Mouse (Mus musculus) brain, embryonic 14.5 days (tissue): ENCODE results near the gene Dcaf11. TPM values are rescaled to one million over a fixed set of nuclear protein-coding genes. Genes with fewer than 3 reads are reported as not detected.
A peak's percentile ranks its signal among the peaks of the same experiment; 100 is the strongest.

Experiments
- DNase-seq: peaks from one replicate; pipeline ENCODE4 v3.0.0-alpha.2; 2011; ENCODE audit warnings: low read depth
- CTCF ChIP-seq: fragments of 200-500 bp; IDR thresholded peaks from 2 replicates; pipeline ENCODE4 v1.5.1; 2012; ENCODE audit warnings: inconsistent platforms, mild to moderate bottlenecking, moderate library complexity, borderline replicate concordance; ENCODE audit not compliant: insufficient read depth, insufficient read length; ENCODE audit errors: extremely low read depth
- POLR2A ChIP-seq: fragments of 200-500 bp; IDR thresholded peaks from 2 replicates; pipeline ENCODE4 v1.6.1; 2012; ENCODE audit warnings: mild to moderate bottlenecking, inconsistent platforms, borderline replicate concordance; ENCODE audit not compliant: poor library complexity, insufficient read depth, insufficient read length, severe bottlenecking; ENCODE audit errors: extremely low read depth
- polyA plus RNA-seq: library from polyadenylated mRNA; depleted of rRNA; stranded (reverse); fragments of >200 nt; gene quantifications from 2 replicates; pipeline ENCODE4 v1.2.3, GENCODE M21; 2012

The Dcaf11 gene
- polyA plus RNA-seq, 1 experiment = 112 TPM

GRCm38 (mm10) chr14:55527940-55528339 lies 31.9 kb upstream of the Dcaf11 start:
- peak; percentile 65 for DNase-seq
- TF ChIP-seq POLR2A = no peak
- TF ChIP-seq CTCF = peak; percentile 48; the same call in 1 of the 2 replicates

GRCm38 (mm10) chr14:55536116-55536745 lies 23.6 kb upstream of the Dcaf11 start:
- TF ChIP-seq CTCF = peak; percentile 72
- TF ChIP-seq POLR2A = no peak
- peak; percentile 37 for DNase-seq

DNA sequence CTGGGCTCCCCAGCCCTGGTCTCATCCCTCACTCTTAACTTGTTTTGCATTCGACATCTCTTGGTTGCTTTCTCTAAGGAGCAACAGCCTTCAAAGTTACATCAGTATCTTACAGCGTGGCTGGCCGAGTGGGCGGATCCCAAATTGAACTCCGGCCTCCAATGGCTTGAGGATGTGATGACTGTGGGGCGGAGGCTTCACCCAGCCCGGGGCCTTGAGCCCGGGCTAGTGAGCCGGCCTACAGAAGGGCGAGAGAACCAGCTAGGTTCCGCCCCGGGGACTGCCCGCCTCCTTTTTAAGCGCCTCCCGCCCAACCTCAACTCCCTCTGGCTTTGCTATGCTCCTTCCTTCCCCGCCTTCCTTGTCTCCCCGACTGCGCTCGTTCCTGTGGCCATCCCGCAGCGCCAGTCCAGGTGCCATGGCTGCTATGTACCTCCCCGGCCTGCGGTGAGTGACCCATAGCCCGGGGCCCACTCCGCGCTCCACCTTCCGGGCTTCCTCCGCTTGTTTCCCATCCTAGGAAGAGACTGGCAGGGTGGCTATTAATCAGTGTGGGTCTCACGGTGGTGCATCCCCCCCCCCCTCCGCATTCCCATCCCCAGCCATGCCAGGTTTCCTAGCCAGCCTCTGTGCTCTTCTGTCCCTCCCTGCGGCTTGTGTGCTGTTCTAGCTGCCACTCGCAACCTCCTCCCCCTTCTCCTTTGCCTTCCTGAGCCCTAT lies 19.6 kb upstream of the Dcaf11 start, which contains the start of gene Pck2:
Pck2 (plus strand) TSS at position 200 of the 720 bp plus-strand sequence.
- TF ChIP-seq POLR2A (peak; percentile 21; the same call in 1 of the 2 replicates), CTCF (no peak)
- peak; percentile 87 for DNase-seq

DNA sequence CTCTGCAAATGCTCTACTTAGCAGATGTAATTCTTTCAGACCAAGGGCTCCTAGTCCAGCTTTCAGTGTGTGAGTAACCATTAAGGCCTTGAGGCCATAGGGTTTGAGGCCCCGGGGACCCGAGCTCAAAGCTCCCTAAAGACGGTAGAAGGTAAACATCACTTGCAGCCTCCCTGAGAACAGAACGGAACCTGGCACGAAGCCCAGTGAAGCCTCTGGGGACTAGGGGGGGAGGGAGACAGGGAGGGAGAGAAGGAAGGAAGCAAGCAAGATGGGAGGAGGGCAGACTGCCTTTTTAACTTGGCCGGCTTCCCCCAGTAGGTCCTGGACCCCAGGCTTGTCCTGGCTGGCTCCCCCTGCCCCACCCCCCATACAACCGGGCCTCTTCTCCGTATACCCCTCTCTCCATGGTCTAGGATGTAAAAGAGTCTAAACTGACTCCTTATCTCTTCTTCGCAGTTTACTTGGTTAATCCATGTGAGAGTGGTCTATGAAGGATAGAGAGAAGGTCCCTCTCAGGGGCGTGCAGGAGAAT lies 19.0 kb upstream of the Dcaf11 start:
- TF ChIP-seq POLR2A (no peak), CTCF (no peak)
- peak; percentile 93 for DNase-seq

GRCm38 (mm10) chr14:55542268-55542667 lies 17.5 kb upstream of the Dcaf11 start:
- TF ChIP-seq CTCF = no peak
- TF ChIP-seq POLR2A = no peak
- no peak for DNase-seq

DNA sequence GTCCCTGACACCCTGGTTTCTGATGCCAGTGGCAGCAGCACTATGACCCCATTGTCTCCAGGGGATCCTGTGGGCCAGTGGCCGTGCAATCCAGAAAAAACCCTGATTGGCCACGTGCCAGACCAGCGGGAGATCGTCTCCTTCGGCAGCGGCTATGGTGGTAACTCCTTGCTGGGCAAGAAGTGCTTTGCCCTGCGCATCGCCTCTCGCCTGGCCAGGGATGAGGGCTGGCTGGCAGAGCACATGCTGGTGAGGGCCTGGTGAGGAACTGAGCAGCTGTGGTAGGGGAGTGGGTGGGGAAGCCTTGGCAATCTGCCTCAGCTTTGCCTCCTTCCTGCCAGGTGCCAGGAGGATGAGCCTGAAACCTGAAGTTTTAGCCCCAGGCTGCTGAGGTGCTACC lies 15.5 kb upstream of the Dcaf11 start:
- TF ChIP-seq CTCF (no peak), POLR2A (no peak)
- peak; percentile 52 for DNase-seq

DNA sequence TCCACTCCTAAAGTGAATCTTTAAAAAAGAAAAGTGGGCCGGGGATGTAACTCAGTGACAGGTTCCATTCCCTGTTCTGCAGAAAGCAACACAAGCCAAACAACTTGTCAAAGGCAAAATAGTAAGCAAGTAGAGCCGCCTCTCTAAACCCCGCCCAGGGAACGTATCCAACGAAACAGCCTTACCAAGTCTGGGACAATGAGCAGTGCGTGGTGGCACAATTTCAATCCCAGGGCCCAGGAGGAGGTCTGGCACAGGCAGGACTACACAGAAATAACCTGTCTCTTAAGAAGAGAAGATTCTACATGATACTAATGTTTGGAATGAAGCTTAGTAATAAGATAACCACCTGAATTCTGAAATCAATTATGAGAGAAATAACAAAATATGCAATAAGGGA lies 9.6 kb upstream of the Dcaf11 start:
- DNase-seq = no peak
- no peak for TF ChIP-seq CTCF
- TF ChIP-seq POLR2A = no peak

- TF ChIP-seq POLR2A = no peak
- no peak for TF ChIP-seq CTCF
- no peak for DNase-seq
These were observed 8.5 kb upstream of the Dcaf11 start for GRCm38 (mm10) chr14:55551347-55551746.

DNA sequence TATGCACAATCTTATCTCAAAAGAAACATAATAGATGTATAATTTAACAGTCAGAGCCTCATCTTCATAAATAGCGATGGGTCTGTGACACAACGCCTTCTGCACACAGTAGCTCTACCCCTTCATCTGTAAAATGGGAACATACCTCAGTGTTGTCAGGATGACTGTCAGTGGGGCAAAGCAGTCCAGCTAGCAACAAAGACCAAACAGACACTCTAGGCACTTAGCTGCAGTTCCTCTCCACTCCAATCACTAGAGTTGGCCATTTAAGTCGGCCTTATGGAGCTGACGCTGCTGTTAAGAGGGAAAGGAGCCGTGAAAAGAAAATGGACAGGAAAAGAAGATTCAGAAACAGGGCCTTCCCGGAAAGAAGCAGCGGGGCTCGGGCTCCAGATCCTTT lies 8.0 kb upstream of the Dcaf11 start:
- TF ChIP-seq CTCF = no peak
- TF ChIP-seq POLR2A = no peak
- DNase-seq = no peak

DNA sequence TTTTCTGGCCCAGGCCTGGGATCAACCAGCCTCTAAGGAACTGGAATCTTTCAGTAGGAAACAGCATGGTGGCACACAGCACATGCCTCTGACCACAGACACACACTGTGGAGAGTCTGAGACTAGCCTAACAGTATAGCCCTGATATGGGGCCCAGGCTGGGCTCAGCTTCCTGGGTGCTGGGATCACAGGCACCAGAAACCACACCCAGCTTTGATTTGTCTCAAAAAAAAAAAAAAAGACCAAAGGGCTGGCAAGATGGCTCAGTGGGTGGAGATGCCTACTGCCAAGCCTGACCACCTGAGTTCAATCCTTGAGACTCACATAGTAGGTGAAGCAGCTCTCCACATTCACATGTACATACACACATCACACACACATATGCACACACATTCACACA lies 5.2 kb upstream of the Dcaf11 start:
- no peak for TF ChIP-seq CTCF
- TF ChIP-seq POLR2A = no peak
- DNase-seq = no peak

DNA sequence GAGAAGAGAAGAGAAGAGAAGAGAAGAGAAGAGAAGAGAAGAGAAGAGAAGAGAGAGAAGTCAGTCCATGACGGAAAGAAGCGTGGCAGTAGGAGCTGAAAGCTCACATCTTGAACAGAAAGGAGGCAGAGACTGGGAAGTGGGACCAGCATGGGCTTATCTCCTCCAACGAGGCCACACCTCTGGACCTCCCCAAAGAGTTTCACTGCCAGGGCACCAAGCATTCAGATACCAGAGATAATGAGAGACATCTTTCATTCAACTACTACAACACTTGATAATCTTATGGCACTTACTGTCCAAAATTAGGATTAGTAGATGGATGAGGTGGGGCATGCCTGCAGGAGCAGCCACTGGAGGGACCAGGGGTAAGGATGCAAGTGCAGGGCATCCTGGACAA lies 4.0 kb upstream of the Dcaf11 start:
- DNase-seq = no peak
- TF ChIP-seq CTCF (no peak), POLR2A (no peak)

DNA sequence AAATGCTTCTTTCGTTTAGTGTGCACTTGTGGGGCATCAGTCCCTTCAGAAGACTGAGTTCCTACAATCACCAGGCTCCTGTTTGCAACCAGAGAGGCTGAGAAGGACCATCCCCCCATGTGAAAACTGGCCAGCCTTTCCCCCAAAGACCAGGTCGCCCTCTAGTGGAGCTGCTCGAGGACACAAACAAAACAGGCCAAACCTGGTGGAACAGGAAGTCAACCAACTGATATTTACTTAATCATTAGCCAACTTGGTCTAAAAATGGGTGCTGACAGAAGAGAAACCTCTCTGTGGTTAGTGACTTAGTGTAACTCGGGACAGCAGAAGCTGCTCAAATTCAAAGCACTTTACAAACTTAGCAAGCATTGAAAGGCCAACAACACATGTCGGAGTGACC lies 2.8 kb upstream of the Dcaf11 start:
- peak; percentile 80 for DNase-seq
- TF ChIP-seq POLR2A = no peak
- TF ChIP-seq CTCF = peak; percentile 82

GRCm38 (mm10) chr14:55557587-55557986 lies 2.2 kb upstream of the Dcaf11 start:
- TF ChIP-seq POLR2A (no peak), CTCF (no peak)
- no peak for DNase-seq
